Mouse (Mus musculus) spleen, adult 2 months (tissue): ENCODE measurements around the gene Ccdc173. TPM values are rescaled to one million over a fixed set of nuclear protein-coding genes. Genes with fewer than 3 reads are reported as not detected.

Experiments used
- DNase-seq, 2 experiments: peaks; one replicate each; pipeline versions ENCODE4 v3.0.0 to v3.0.0-alpha.2; 2012 to 2021; ENCODE audit warnings: low spot score in 2 of 2, low read depth in 1 of 2
- H3K27ac ChIP-seq: fragments of 200-500 bp; 2 replicates; pipeline ENCODE4 v1.5.1; 2012; ENCODE audit warnings: low read length, inconsistent platforms; ENCODE audit not compliant: insufficient read depth
- H3K27me3 ChIP-seq: fragments of 200-500 bp; 2 replicates; pipeline ENCODE4 v1.6.1; 2012; ENCODE audit warnings: mild to moderate bottlenecking, moderate library complexity, low read length, inconsistent platforms; ENCODE audit not compliant: control insufficient read depth, insufficient read depth
- H3K36me3 ChIP-seq: fragments of 200-500 bp; 2 replicates; pipeline ENCODE4 v1.6.1; 2012; ENCODE audit warnings: mild to moderate bottlenecking, low read length, inconsistent platforms; ENCODE audit not compliant: control insufficient read depth, insufficient read depth
- H3K4me1 ChIP-seq: fragments of 200-500 bp; 2 replicates; pipeline ENCODE4 v1.6.1; 2011; ENCODE audit warnings: inconsistent platforms; ENCODE audit not compliant: control insufficient read depth, insufficient read depth, insufficient read length
- H3K4me3 ChIP-seq: fragments of 200-500 bp; 2 replicates; pipeline ENCODE4 v1.5.1; 2011; ENCODE audit warnings: mild to moderate bottlenecking, inconsistent platforms; ENCODE audit not compliant: insufficient read depth, insufficient read length; ENCODE audit errors: extremely low read depth
- CTCF ChIP-seq: fragments of 200-500 bp; IDR thresholded peaks from 2 replicates; pipeline ENCODE4 v1.5.1; 2011; ENCODE audit warnings: mild to moderate bottlenecking, inconsistent platforms; ENCODE audit not compliant: insufficient read depth, insufficient read length, insufficient replicate concordance; ENCODE audit errors: extremely low read depth
- POLR2A ChIP-seq: fragments of 200-500 bp; IDR thresholded peaks from 2 replicates; pipeline ENCODE4 v1.6.1; 2011; ENCODE audit warnings: low read depth, low read length, inconsistent platforms
- WGBS: fragments of 180-500 bp; shearing (Covaris S2); methylation state at CpG from one replicate; pipeline ENCODE4 v1.1.7; 2018; 5-methylcytosine and 5-hydroxymethylcytosine counted together
- polyA plus RNA-seq: library from polyadenylated mRNA; depleted of rRNA; stranded (reverse); fragments of >200 nt; gene quantifications from 2 replicates; pipeline ENCODE4 v1.2.3, GENCODE M21; 2012; rRNA removed

Ccdc173 gene
- polyA plus RNA-seq, result 0.08 TPM in 1 of 2 replicates, not detected in the other

DNA sequence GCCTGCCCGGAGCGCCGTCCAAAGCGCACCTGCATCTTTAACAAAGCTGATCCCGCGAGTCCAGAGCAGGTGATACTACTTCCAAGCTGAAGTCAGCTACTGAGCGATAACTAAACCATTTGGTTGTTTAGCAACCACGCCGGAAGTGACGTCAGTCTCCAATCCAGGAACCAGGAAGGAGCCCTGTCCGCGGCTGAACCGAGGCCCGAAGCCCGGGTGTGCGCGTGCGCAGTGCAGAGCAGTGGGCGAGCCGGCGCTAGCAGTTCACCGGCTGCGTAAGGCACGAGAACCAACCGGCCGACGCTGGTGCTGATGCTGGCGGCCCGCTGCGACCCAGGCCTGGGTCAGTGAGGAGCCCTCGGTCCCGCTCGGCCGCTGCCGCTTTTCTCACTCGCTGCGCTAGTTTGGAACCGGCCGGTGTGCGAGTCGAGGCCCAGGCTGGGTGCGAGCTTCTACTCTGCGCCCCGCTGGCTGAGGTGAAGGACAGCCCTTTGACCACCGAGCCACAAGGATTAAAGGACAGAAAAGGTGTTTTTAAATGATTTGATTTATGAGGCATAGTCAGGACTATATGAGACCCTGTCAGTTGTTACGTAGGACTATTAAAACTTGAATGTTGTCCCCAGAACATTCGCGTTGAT, at the start of gene Ccdc173, which contains the start of gene Phospho2:
TSS of gene Ccdc173 (minus strand) at position 147 of the 641 bp plus-strand sequence.
TSS of gene Phospho2 (plus strand) at position 195 of the 641 bp plus-strand sequence.
- Histone ChIP-seq H3K36me3 (peaks cover 5% of the 10 kb centered on the region), H3K27me3 (no peaks in the 10 kb centered on the region), H3K4me3 (peak within 1 kb of the TSS; percentile 80), H3K4me1 (peaks cover 2% of the 10 kb centered on the region; the same call in 1 of the 2 replicates), H3K27ac (peak within 1 kb of the TSS; percentile 78)
- peak; percentile 97 to 98 for DNase-seq
- WGBS, result 1% methylated on average over 48 of the region's 48 CpGs
- TF ChIP-seq POLR2A (peak; percentile 75), CTCF (no peak)

DNA sequence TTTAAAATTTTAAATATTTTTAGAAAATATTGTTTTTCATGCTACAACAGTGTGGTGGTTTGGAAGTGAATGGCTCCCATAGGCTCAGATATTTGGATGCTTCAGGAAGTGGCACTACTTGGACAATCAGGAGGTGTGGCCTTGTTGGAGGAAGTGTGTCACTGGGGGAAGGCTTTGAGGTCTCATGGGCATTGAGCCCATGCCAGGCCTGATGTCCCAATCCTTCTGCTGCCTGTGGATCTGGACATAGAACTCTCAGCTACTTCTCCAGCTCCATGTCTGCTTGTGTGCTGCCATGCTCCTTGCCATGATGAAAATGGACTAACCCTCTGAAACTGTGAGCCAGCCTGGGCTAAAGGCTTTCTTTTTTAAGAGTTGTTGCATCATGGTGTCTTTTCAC, 49.3 kb upstream of the Ccdc173 start:
- Histone ChIP-seq H3K27me3 (no peaks in the 10 kb centered on the region), H3K36me3 (no peaks in the 10 kb centered on the region), H3K4me3 (no peak overlapping the region), H3K27ac (no peak overlapping the region), H3K4me1 (no peaks in the 10 kb centered on the region)
- no peak for TF ChIP-seq POLR2A
- no peak for TF ChIP-seq CTCF
- no peak for DNase-seq

- H3K27me3 ChIP-seq, result no peaks in the 10 kb centered on the region
- H3K27ac ChIP-seq, result no peak overlapping the region
- no peaks in the 10 kb centered on the region for H3K4me1 ChIP-seq
- no peak overlapping the region for H3K4me3 ChIP-seq
- TF ChIP-seq CTCF, result no peak
- TF ChIP-seq POLR2A, result no peak
- WGBS, result 93% methylated on average over 3 of the region's 3 CpGs
- H3K36me3 ChIP-seq, result no peaks in the 10 kb centered on the region
- no peak for DNase-seq
Observed at GRCm38 (mm10) chr2:69837996-69838395, 48.6 kb upstream of the Ccdc173 start.

DNA sequence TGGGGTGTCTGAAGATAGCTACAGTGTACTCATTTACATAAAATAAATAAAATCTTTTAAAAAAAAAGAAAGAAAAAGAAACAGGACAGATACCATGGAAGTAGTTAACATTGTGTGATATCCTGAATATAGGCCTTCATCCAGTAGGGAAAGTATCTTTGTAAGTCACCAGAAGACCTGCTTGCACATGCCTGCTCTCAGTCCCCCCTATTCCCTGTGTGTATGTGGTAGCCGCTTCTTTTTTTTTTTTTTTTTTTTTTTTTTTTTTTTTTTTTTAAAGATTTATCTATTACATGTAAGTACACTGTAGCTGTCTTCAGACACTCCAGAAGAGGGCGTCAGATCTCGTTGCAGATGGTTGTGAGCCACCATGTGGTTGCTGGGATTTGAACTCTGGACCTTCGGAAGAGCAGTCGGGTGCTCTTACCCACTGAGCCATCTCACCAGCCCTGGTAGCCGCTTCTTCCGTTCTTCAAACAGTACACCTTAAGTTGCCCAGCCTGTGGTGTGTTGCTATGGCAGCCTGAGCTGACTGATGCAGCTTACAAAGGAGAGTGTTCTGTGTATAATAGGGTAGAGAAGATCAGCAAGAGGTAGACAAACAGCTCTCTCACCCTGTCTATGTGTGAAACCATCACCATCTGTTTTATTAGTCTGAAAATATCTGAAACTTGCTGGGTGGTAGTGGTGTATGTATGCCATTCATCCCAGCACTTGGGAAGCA, 48.0 kb upstream of the Ccdc173 start:
- no peak overlapping the region for H3K27ac ChIP-seq
- H3K4me3 ChIP-seq, result no peak overlapping the region
- WGBS, result 77% methylated on average over 7 of the region's 7 CpGs
- TF ChIP-seq POLR2A (no peak), CTCF (no peak)
- H3K27me3 ChIP-seq, result no peaks in the 10 kb centered on the region
- H3K4me1 ChIP-seq, result no peaks in the 10 kb centered on the region
- no peaks in the 10 kb centered on the region for H3K36me3 ChIP-seq
- DNase-seq, result no peak

- 92% methylated on average over 8 of the region's 8 CpGs for WGBS
- no peaks in the 10 kb centered on the region for H3K36me3 ChIP-seq
- DNase-seq, result no peak
- TF ChIP-seq CTCF, result no peak
- TF ChIP-seq POLR2A, result no peak
- H3K4me1 ChIP-seq, result no peaks in the 10 kb centered on the region
- H3K27ac ChIP-seq, result no peak overlapping the region
- H3K27me3 ChIP-seq, result no peaks in the 10 kb centered on the region
- no peak overlapping the region for H3K4me3 ChIP-seq
Observed at GRCm38 (mm10) chr2:69830116-69830515, 40.7 kb upstream of the Ccdc173 start.

- Histone ChIP-seq H3K4me1 (no peaks in the 10 kb centered on the region), H3K27ac (no peak overlapping the region), H3K36me3 (no peaks in the 10 kb centered on the region), H3K27me3 (no peaks in the 10 kb centered on the region), H3K4me3 (no peak overlapping the region)
- DNase-seq, result no peak
- no peak for TF ChIP-seq CTCF
- no peak for TF ChIP-seq POLR2A
- WGBS, result 82% methylated on average over 2 of the region's 2 CpGs
Observed at GRCm38 (mm10) chr2:69829680-69830079, 40.3 kb upstream of the Ccdc173 start.

DNA sequence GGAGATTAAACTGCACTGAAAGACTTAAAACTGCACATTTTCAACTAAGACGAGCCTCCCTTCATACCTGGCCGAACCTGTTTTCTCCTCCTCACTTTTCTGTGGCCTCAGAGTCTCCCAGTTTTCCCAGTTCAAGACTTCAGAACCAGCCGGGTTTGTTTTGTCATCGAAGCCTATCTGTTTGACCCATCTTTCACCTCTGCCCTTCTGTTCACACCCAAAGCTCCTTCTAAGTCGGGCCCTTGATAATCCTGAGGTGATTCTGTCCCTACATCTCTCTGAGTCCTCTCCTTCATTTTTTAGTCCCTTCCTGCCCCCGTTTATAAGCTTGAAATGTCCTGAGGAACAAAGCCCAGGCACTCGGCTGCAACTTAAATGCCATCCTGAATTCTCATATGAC, 38.7 kb upstream of the Ccdc173 start:
- 82% methylated on average over 7 of the region's 7 CpGs for WGBS
- no peak overlapping the region for H3K27ac ChIP-seq
- TF ChIP-seq CTCF (no peak), POLR2A (no peak)
- H3K36me3 ChIP-seq, result no peaks in the 10 kb centered on the region
- H3K4me1 ChIP-seq, result no peaks in the 10 kb centered on the region; the same call in 1 of the 2 replicates
- DNase-seq, result no peak
- H3K27me3 ChIP-seq, result peaks cover 4% of the 10 kb centered on the region
- H3K4me3 ChIP-seq, result no peak overlapping the region
